Mouse (Mus musculus): ENCODE results near the gene Plekha5.

DNA sequence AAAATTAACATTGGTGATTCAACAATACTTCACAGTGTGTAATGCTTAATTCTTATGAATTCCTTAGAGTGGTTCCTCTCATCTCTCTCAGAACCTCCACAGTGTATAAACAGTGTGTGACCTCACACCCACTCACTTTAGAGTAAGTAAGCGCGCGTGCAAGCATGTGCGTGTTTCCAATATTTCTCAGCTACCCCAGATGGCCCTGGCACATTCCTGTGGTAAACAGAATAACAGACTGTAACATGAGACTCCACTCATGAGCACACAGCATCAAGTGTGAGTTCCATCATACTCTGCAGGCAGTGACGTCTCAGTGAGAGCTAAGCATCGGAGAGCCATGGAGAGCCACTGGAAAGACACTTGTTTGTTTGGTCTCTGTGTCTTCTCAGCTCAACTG is 63.6 kb downstream of the Plekha5 start:
- TF ChIP-seq CTCF (IDR thresholded peaks at IDR 0.05; ENCODE audit: control insufficient read depth, insufficient read depth, insufficient replicate concordance, low read depth, low read length) (no peak), POLR2A (IDR thresholded peaks at IDR 0.05; ENCODE audit: control insufficient read depth, low read depth, low read length) (no peak)

All from testis, adult 2 months (tissue).